Mouse (Mus musculus) MEL (cell line): Measurements from ENCODE around the gene Kctd7. TPM values are rescaled to one million over a fixed set of nuclear protein-coding genes. Genes with fewer than 3 reads are reported as not detected.

Source experiments
- DNase-seq: peaks from one replicate; pipeline ENCODE4 v3.0.0; 2011; ENCODE audit warnings: low read depth, low spot score
- H3K27ac ChIP-seq: 2 replicates; pipeline ENCODE4 v1.5.1; 2012; ENCODE audit warnings: low read depth, mild to moderate bottlenecking, control low read depth, low read length, moderate library complexity; ENCODE audit not compliant: control insufficient read depth
- H3K27me3 ChIP-seq, 2 experiments: fragments of 150-350 bp in 1 of 2; sonication (generic) in 1 of 2; 2 replicates each; pipeline ENCODE4 v1.6.1; 2012; ENCODE audit warnings: low read length in 2 of 2, mild to moderate bottlenecking in 2 of 2, improper control_type of control experiment in 1 of 2, moderate library complexity in 1 of 2; ENCODE audit not compliant: insufficient read depth in 2 of 2, control insufficient read depth in 1 of 2
- H3K36me3 ChIP-seq, 2 experiments: 2 replicates each; pipeline ENCODE4 v1.6.1; 2012 to 2014; ENCODE audit warnings: low read length in 2 of 2, improper control_type of control experiment in 1 of 2, inconsistent platforms in 1 of 2, mild to moderate bottlenecking in 1 of 2; ENCODE audit not compliant: insufficient read depth in 2 of 2, control insufficient read depth in 1 of 2
- H3K4me1 ChIP-seq, 2 experiments: fragments of 150-350 bp in 1 of 2; sonication (generic) in 1 of 2; 2 replicates each; pipeline ENCODE4 v1.6.1; 2012; ENCODE audit warnings: low read length in 2 of 2, improper control_type of control experiment in 1 of 2, mild to moderate bottlenecking in 1 of 2; ENCODE audit not compliant: insufficient read depth in 2 of 2, control insufficient read depth in 1 of 2
- H3K4me3 ChIP-seq, 2 experiments: fragments of 150-350 bp in 1 of 2; sonication (generic) in 1 of 2; 2 replicates each; pipeline ENCODE4 v1.5.1; 2012; ENCODE audit warnings: low read depth in 2 of 2, low read length in 2 of 2, mild to moderate bottlenecking in 2 of 2, moderate library complexity in 2 of 2, control low read depth in 1 of 2, improper control_type of control experiment in 1 of 2; ENCODE audit not compliant: control insufficient read depth in 1 of 2, insufficient read depth in 1 of 2
- H3K79me2 ChIP-seq: 2 replicates; pipeline ENCODE4 v1.6.1; 2012; ENCODE audit warnings: mild to moderate bottlenecking, low read length, moderate library complexity; ENCODE audit not compliant: control insufficient read depth, poor library complexity, insufficient read depth
- H3K9ac ChIP-seq: 2 replicates; pipeline ENCODE4 v1.6.1; 2012; ENCODE audit warnings: low read depth, mild to moderate bottlenecking, control low read depth, low read length, moderate library complexity; ENCODE audit not compliant: control insufficient read depth, poor library complexity, severe bottlenecking
- H3K9me3 ChIP-seq: fragments of 150-350 bp; sonication (generic); replicated peaks from 2 replicates; pipeline ENCODE4 v1.6.1; 2012; ENCODE audit warnings: mild to moderate bottlenecking, low read length, improper control_type of control experiment, moderate library complexity; ENCODE audit not compliant: insufficient read depth
- CHD1 ChIP-seq: IDR thresholded peaks from 2 replicates; pipeline ENCODE4 v1.6.1; 2012; ENCODE audit warnings: low read depth, mild to moderate bottlenecking, inconsistent platforms, low read length, improper control_type of control experiment
- MEF2A ChIP-seq: IDR thresholded peaks from 2 replicates; pipeline ENCODE4 v1.6.1; 2014; ENCODE audit warnings: low read depth, mild to moderate bottlenecking, inconsistent platforms, low read length, improper control_type of control experiment; ENCODE audit not compliant: poor library complexity, insufficient replicate concordance, severe bottlenecking; ENCODE audit errors: extremely low read depth
- MYC ChIP-seq: IDR thresholded peaks from 2 replicates; pipeline ENCODE4 v1.6.1; 2011; ENCODE audit warnings: low read depth, mild to moderate bottlenecking, low read length, improper control_type of control experiment, moderate library complexity
- POLR2AphosphoS2 ChIP-seq: IDR thresholded peaks from 2 replicates; pipeline ENCODE4 v1.6.1; 2011; ENCODE audit warnings: low read length, improper control_type of control experiment
- SIN3A ChIP-seq: IDR thresholded peaks from 2 replicates; pipeline ENCODE4 v1.6.1; 2012; ENCODE audit warnings: low read length, improper control_type of control experiment, inconsistent platforms
- UBTF ChIP-seq: IDR thresholded peaks from 2 replicates; pipeline ENCODE4 v1.6.1; 2012; ENCODE audit warnings: low read depth, mild to moderate bottlenecking, inconsistent platforms, low read length, improper control_type of control experiment, moderate library complexity, borderline replicate concordance; ENCODE audit not compliant: insufficient read depth
- polyA plus RNA-seq, 2 experiments: library from polyadenylated mRNA; stranded (reverse) in 1 of 2; unstranded in 1 of 2; fragments of >175 nt in 1 of 2; fragments of >200 nt in 1 of 2; gene quantifications; 2 replicates each; pipeline versions ENCODE4 v1.2.1 to v1.2.4; 2012; ENCODE audit warnings: low replicate concordance in 2 of 2, low read depth in 1 of 2; ENCODE audit not compliant: insufficient read length in 2 of 2, insufficient read depth in 1 of 2, missing spikeins in 1 of 2
- total RNA-seq: library from RNA; depleted of rRNA; stranded (reverse); fragments of 300-350 nt; gene quantifications from 2 replicates; pipeline ENCODE4 v1.2.3, GENCODE M21; 2012

Gene Kctd7
- total and polyA plus RNA-seq, 3 experiments: 5.8 to 7.0 TPM; not detected in 1

GRCm38 (mm10) chr5:130181740-130182540 is 37.3 kb downstream of the Kctd7 start:
- TF ChIP-seq MEF2A (no peak), SIN3A (no peak)
- peaks cover 0 to 8% of the 10 kb centered on the region in 2 experiments; a peak in 2 of 4 replicates for H3K36me3 ChIP-seq

GRCm38 (mm10) chr5:130182541-130182821 is 37.8 kb downstream of the Kctd7 start:
- no peaks in the 10 kb centered on the region; a peak in 1 of 4 replicates for H3K4me1 ChIP-seq
- H3K36me3 ChIP-seq: peaks cover 0 to 8% of the 10 kb centered on the region in 2 experiments; a peak in 2 of 4 replicates

More at GRCm38 (mm10) chr5:130181740-130182540, 37.3 kb downstream of the Kctd7 start:
- DNase-seq: no peak
- peaks cover 61% of the 10 kb centered on the region for H3K79me2 ChIP-seq
- H3K4me3 ChIP-seq: no peak overlapping the region
- no peak overlapping the region for H3K9ac ChIP-seq
- H3K27ac ChIP-seq: no peak overlapping the region
- H3K27me3 ChIP-seq: no peaks in the 10 kb centered on the region
- no peaks in the 10 kb centered on the region for H3K9me3 ChIP-seq
- H3K4me1 ChIP-seq: no peaks in the 10 kb centered on the region; a peak in 1 of 4 replicates

GRCm38 (mm10) chr5:130184193-130184856 is 39.7 kb downstream of the Kctd7 start:
- no peak overlapping the region for H3K9ac ChIP-seq
- H3K79me2 ChIP-seq: peaks cover 42% of the 10 kb centered on the region
- no peak overlapping the region for H3K27ac ChIP-seq
- no peak overlapping the region for H3K4me3 ChIP-seq
- peaks cover 0 to 12% of the 10 kb centered on the region in 2 experiments; a peak in 2 of 4 replicates for H3K36me3 ChIP-seq
- H3K4me1 ChIP-seq: no peaks in the 10 kb centered on the region; a peak in 1 of 4 replicates
- TF ChIP-seq CHD1: no peak
- no peaks in the 10 kb centered on the region for H3K9me3 ChIP-seq
- H3K27me3 ChIP-seq: no peaks in the 10 kb centered on the region
- DNase-seq: no peak

More at GRCm38 (mm10) chr5:130182541-130182821, 37.8 kb downstream of the Kctd7 start:
- Histone ChIP-seq H3K4me3 (no peak overlapping the region), H3K9ac (no peak overlapping the region), H3K27ac (no peak overlapping the region), H3K79me2 (peaks cover 59% of the 10 kb centered on the region), H3K9me3 (no peaks in the 10 kb centered on the region), H3K27me3 (no peaks in the 10 kb centered on the region)
- DNase-seq: no peak
- no peak for TF ChIP-seq POLR2AphosphoS2
- no peak for TF ChIP-seq UBTF
- no peak for TF ChIP-seq MYC
